Mouse (Mus musculus): ENCODE results near the gene Slc5a11. TPM values are rescaled to one million over a fixed set of nuclear protein-coding genes. Genes with fewer than 3 reads are reported as not detected.

Gene Slc5a11
- total RNA-seq, 2 experiments from 2014 or later: not detected

- no peak for DNase-seq
- TF ChIP-seq CTCF (IDR thresholded peaks at IDR 0.05): no peak
- Histone ChIP-seq H3K27ac (no peak overlapping the region), H3K4me3 (no peak overlapping the region)
- intact Hi-C loops (cut with DNase I): no loop called here
Measured at GRCm38 (mm10) chr7:123251343-123251742, 36.8 kb downstream of the Slc5a11 start.

- Histone ChIP-seq H3K4me3 (no peak overlapping the region), H3K27ac (no peak overlapping the region)
- no peak for DNase-seq
- intact Hi-C loops (cut with DNase I): no loop called here
- no peak for TF ChIP-seq CTCF (IDR thresholded peaks at IDR 0.05)
Measured at GRCm38 (mm10) chr7:123253396-123253795, 38.8 kb downstream of the Slc5a11 start.

GRCm38 (mm10) chr7:123254196-123254970 lies 39.8 kb downstream of the Slc5a11 start:
- intact Hi-C loops (cut with DNase I): no loop called here
- Histone ChIP-seq H3K4me3 (no peak overlapping the region), H3K27ac (no peak overlapping the region)
- TF ChIP-seq CTCF (IDR thresholded peaks at IDR 0.05): no peak
- no peak for DNase-seq

GRCm38 (mm10) chr7:123258103-123258502 lies 43.5 kb downstream of the Slc5a11 start:
- DNase-seq: no peak
- TF ChIP-seq CTCF (IDR thresholded peaks at IDR 0.05): no peak
- intact Hi-C loops (cut with DNase I): no loop called here

GRCm38 (mm10) chr7:123273056-123273455 lies 58.5 kb downstream of the Slc5a11 start:
- H3K27ac ChIP-seq: no peak overlapping the region
- DNase-seq: no peak
- no peak for TF ChIP-seq CTCF (IDR thresholded peaks at IDR 0.05)
- intact Hi-C loops (cut with DNase I): no loop called here
- H3K4me3 ChIP-seq: no peak overlapping the region

More at GRCm38 (mm10) chr7:123258103-123258502, 43.5 kb downstream of the Slc5a11 start:
- Histone ChIP-seq H3K4me3 (no peak overlapping the region), H3K27ac (no peak overlapping the region)

GRCm38 (mm10) chr7:123276568-123276967 lies 62.0 kb downstream of the Slc5a11 start:
- Histone ChIP-seq H3K27ac (no peak overlapping the region), H3K4me3 (no peak overlapping the region)
- intact Hi-C loops (cut with DNase I): no loop called here
- DNase-seq: no peak
- TF ChIP-seq CTCF (IDR thresholded peaks at IDR 0.05): no peak

- intact Hi-C loops (cut with DNase I): no loop called here
- H3K4me3 ChIP-seq: no peak overlapping the region
- no peak overlapping the region for H3K27ac ChIP-seq
- no peak for DNase-seq
- no peak for TF ChIP-seq CTCF (IDR thresholded peaks at IDR 0.05)
Measured at GRCm38 (mm10) chr7:123279797-123280196, 65.2 kb downstream of the Slc5a11 start.

- H3K27ac ChIP-seq: no peak overlapping the region
- no peak for TF ChIP-seq CTCF (IDR thresholded peaks at IDR 0.05)
- no peak overlapping the region for H3K4me3 ChIP-seq
- intact Hi-C loops (cut with DNase I): no loop called here
- no peak for DNase-seq
Measured at GRCm38 (mm10) chr7:123283826-123284225, 69.2 kb downstream of the Slc5a11 start.

- H3K27ac ChIP-seq: no peak overlapping the region
- no peak for TF ChIP-seq CTCF (IDR thresholded peaks at IDR 0.05)
- H3K4me3 ChIP-seq: no peak overlapping the region
- DNase-seq: no peak
- intact Hi-C loops (cut with DNase I): no loop called here
Measured at GRCm38 (mm10) chr7:123285896-123286295, 71.3 kb downstream of the Slc5a11 start.

- H3K4me3 ChIP-seq: no peak overlapping the region
- TF ChIP-seq CTCF (IDR thresholded peaks at IDR 0.05): no peak
- no peak overlapping the region for H3K27ac ChIP-seq
- DNase-seq: no peak
- intact Hi-C loops (cut with DNase I): no loop called here
Measured at GRCm38 (mm10) chr7:123287903-123288302, 73.3 kb downstream of the Slc5a11 start.

GRCm38 (mm10) chr7:123289176-123289575 lies 74.6 kb downstream of the Slc5a11 start:
- H3K4me3 ChIP-seq: no peak overlapping the region
- intact Hi-C loops (cut with DNase I): no loop called here
- H3K27ac ChIP-seq: no peak overlapping the region
- no peak for TF ChIP-seq CTCF (IDR thresholded peaks at IDR 0.05)
- no peak for DNase-seq

- no peak overlapping the region for H3K4me3 ChIP-seq
- TF ChIP-seq CTCF (IDR thresholded peaks at IDR 0.05): no peak
- intact Hi-C loops (cut with DNase I): no loop called here
- DNase-seq: no peak
- H3K27ac ChIP-seq: no peak overlapping the region
Measured at GRCm38 (mm10) chr7:123291942-123292341, 77.4 kb downstream of the Slc5a11 start.

- Histone ChIP-seq H3K4me3 (no peak overlapping the region), H3K27ac (no peak overlapping the region)
- intact Hi-C loops (cut with DNase I): no loop called here
- DNase-seq: no peak
- TF ChIP-seq CTCF (IDR thresholded peaks at IDR 0.05): no peak
Measured at GRCm38 (mm10) chr7:123293898-123294297, 79.3 kb downstream of the Slc5a11 start.

GRCm38 (mm10) chr7:123295423-123295822 lies 80.8 kb downstream of the Slc5a11 start:
- intact Hi-C loops (cut with DNase I): no loop called here
- H3K4me3 ChIP-seq: no peak overlapping the region
- no peak for DNase-seq
- no peak overlapping the region for H3K27ac ChIP-seq
- TF ChIP-seq CTCF (IDR thresholded peaks at IDR 0.05): no peak

All from gastrocnemius, adult 2 months (tissue).